ENCODE assay signal across 29 mouse cellular contexts in genomic region chr1:190953009-190953408, GRCm38 (mm10). TPM values are rescaled to one million over a fixed set of nuclear protein-coding genes. Genes with fewer than 3 reads are reported as not detected.
DNase-seq lines count a peak whose midpoint lies in the region; ATAC-seq and TF ChIP-seq lines count a peak whose summit lies in the region.
"Had no signal": no experiment of that assay in that cellular context is flagged by ENCODE, and none has a peak within 500 bp of the region (broad histone marks: within the 10 kb centered on the region; RNA-seq: fewer than 3 reads in every experiment).

No protein-coding gene starts in this region.

- TF ChIP-seq POLR2A in heart, adult 2 months (IDR thresholded peaks at IDR 0.05; ENCODE audit: insufficient read depth, low read depth, low read length) = no peak
- no peak for TF ChIP-seq POLR2A in limb, embryonic 14.5 days (IDR thresholded peaks at IDR 0.05; ENCODE audit: borderline replicate concordance, extremely low read depth, insufficient read depth, insufficient read length)

- no peak overlapping the region for H3K27ac ChIP-seq in embryonic facial prominence, embryonic 11.5 days (replicated peaks; ENCODE audit: low read depth, low read length)
- no peak overlapping the region for H3K27ac ChIP-seq in embryonic facial prominence, embryonic 10.5 days (replicated peaks)
- H3K27ac ChIP-seq in heart, embryonic 14.5 days (replicated peaks in 1 of 2; ENCODE audit: control insufficient read depth in 1 of 2, insufficient read depth in 1 of 2, low read depth in 2 of 2, low read length in 2 of 2) = peak overlapping the region; percentile 85 to 87
- H3K27ac ChIP-seq in heart, adult 2 months = no peak overlapping the region
- H3K27ac ChIP-seq in limb, embryonic 13.5 days = no peak overlapping the region
- no peak overlapping the region for H3K27ac ChIP-seq in limb, embryonic 10.5 days
- no peak overlapping the region for H3K27ac ChIP-seq in limb, embryonic 14.5 days (replicated peaks; ENCODE audit: low read depth, low read length)
- H3K27ac ChIP-seq: hindbrain, embryonic 10.5 days; hindbrain, embryonic 15.5 days; intestine, embryonic 15.5 days; kidney, postnatal 0 days; liver, embryonic 15.5 days; stomach, embryonic 15.5 days had no signal

- TF ChIP-seq EP300 in heart, adult 2 months (IDR thresholded peaks at IDR 0.05; ENCODE audit: insufficient read depth, low read depth, low read length) = no peak

- H3K9me3 ChIP-seq in embryonic facial prominence, embryonic 11.5 days (replicated peaks; ENCODE audit: control insufficient read depth, low read length) = no peaks in the 10 kb centered on the region
- no peaks in the 10 kb centered on the region for H3K9me3 ChIP-seq in embryonic facial prominence, embryonic 10.5 days
- H3K9me3 ChIP-seq in heart, embryonic 14.5 days (ENCODE audit: control insufficient read depth, low read length) = no peaks in the 10 kb centered on the region
- no peaks in the 10 kb centered on the region for H3K9me3 ChIP-seq in limb, embryonic 13.5 days
- H3K9me3 ChIP-seq in limb, embryonic 10.5 days (replicated peaks) = no peaks in the 10 kb centered on the region
- H3K9me3 ChIP-seq in limb, embryonic 14.5 days (ENCODE audit: control insufficient read depth, low read length) = no peaks in the 10 kb centered on the region
- H3K9me3 ChIP-seq: hindbrain, embryonic 10.5 days; hindbrain, embryonic 15.5 days; intestine, embryonic 15.5 days; liver, embryonic 15.5 days; stomach, embryonic 15.5 days had no signal

- no peak for TF ChIP-seq CTCF in heart, adult 2 months (IDR thresholded peaks at IDR 0.05)

- no peak for ATAC-seq in embryonic facial prominence, embryonic 11.5 days (replicated peaks; ENCODE audit: insufficient number of reproducible peaks, low FRiP score, low TSS enrichment, low read depth)
- ATAC-seq in heart, embryonic 14.5 days (ENCODE audit: insufficient number of reproducible peaks, insufficient read depth, low FRiP score, low read depth) = peak; percentile 73
- ATAC-seq in limb, embryonic 13.5 days (ENCODE audit: low FRiP score, low read depth) = peak; percentile 67; the same call in 1 of the 2 replicates
- ATAC-seq in limb, embryonic 14.5 days (ENCODE audit: low FRiP score, low read depth) = peak; percentile 78; the same call in 1 of the 2 replicates
- ATAC-seq in erythroblast, adult 5-6 weeks (replicated peaks; ENCODE audit: low FRiP score, poor library complexity, severe bottlenecking) = no peak
- ATAC-seq: activated CD4-positive, CD25-positive, alpha-beta regulatory T cell, adult 4 months; forebrain, embryonic 16.5 days; intestine, embryonic 15.5 days; midbrain, embryonic 16.5 days had no signal

- intact Hi-C loops in heart, adult 2 months (cut with DNase I) = no loop called here

- no peaks in the 10 kb centered on the region for H3K27me3 ChIP-seq in embryonic facial prominence, embryonic 11.5 days (ENCODE audit: control insufficient read depth, insufficient read depth, low read length)
- H3K27me3 ChIP-seq in embryonic facial prominence, embryonic 10.5 days (replicated peaks; ENCODE audit: low read depth, poor library complexity, severe bottlenecking) = no peaks in the 10 kb centered on the region
- H3K27me3 ChIP-seq in heart, embryonic 14.5 days (ENCODE audit: control insufficient read depth, insufficient read depth, low read length) = no peaks in the 10 kb centered on the region
- H3K27me3 ChIP-seq in heart, adult 2 months (ENCODE audit: control insufficient read depth, insufficient read depth, low read length) = no peaks in the 10 kb centered on the region
- H3K27me3 ChIP-seq in limb, embryonic 13.5 days = no peaks in the 10 kb centered on the region
- no peaks in the 10 kb centered on the region for H3K27me3 ChIP-seq in limb, embryonic 10.5 days (ENCODE audit: low read depth, poor library complexity, severe bottlenecking)
- no peaks in the 10 kb centered on the region for H3K27me3 ChIP-seq in limb, embryonic 14.5 days (ENCODE audit: control insufficient read depth, insufficient read depth, low read length)
- H3K27me3 ChIP-seq: CH12.LX; hindbrain, embryonic 15.5 days; intestine, embryonic 15.5 days; liver, embryonic 15.5 days; stomach, embryonic 15.5 days had no signal

- no peaks in the 10 kb centered on the region for H3K4me1 ChIP-seq in embryonic facial prominence, embryonic 11.5 days (ENCODE audit: control insufficient read depth, insufficient read depth, low read length)
- H3K4me1 ChIP-seq in embryonic facial prominence, embryonic 10.5 days = no peaks in the 10 kb centered on the region
- peaks cover 31 to 35% of the 10 kb centered on the region in 2 experiments for H3K4me1 ChIP-seq in heart, embryonic 14.5 days (ENCODE audit: control insufficient read depth in 2 of 2, insufficient read depth in 2 of 2, low read length in 2 of 2)
- no peaks in the 10 kb centered on the region for H3K4me1 ChIP-seq in heart, adult 2 months (ENCODE audit: control insufficient read depth, insufficient read depth, low read length)
- no peaks in the 10 kb centered on the region for H3K4me1 ChIP-seq in limb, embryonic 13.5 days
- H3K4me1 ChIP-seq in limb, embryonic 10.5 days = no peaks in the 10 kb centered on the region
- no peaks in the 10 kb centered on the region for H3K4me1 ChIP-seq in limb, embryonic 14.5 days (ENCODE audit: control insufficient read depth, insufficient read depth, low read length)
- H3K4me1 ChIP-seq: hindbrain, embryonic 10.5 days; hindbrain, embryonic 15.5 days; intestine, embryonic 15.5 days; stomach, embryonic 15.5 days had no signal

- 64% methylated on average over 3 of the region's 3 CpGs for WGBS in embryonic facial prominence, embryonic 11.5 days
- 63% methylated on average over 3 of the region's 3 CpGs for WGBS in embryonic facial prominence, embryonic 10.5 days
- WGBS in heart, embryonic 14.5 days = 28% methylated on average over 3 of the region's 3 CpGs
- 42% methylated on average over 3 of the region's 3 CpGs for WGBS in heart, adult 2 months
- WGBS in limb, embryonic 13.5 days = 58% methylated on average over 3 of the region's 3 CpGs
- 78% methylated on average over 3 of the region's 3 CpGs for WGBS in limb, embryonic 10.5 days
- 46% methylated on average over 3 of the region's 3 CpGs for WGBS in limb, embryonic 14.5 days

- no peaks in the 10 kb centered on the region for H3K79me2 ChIP-seq in heart, adult 2 months (replicated peaks; ENCODE audit: control insufficient read depth, insufficient read depth, low read length)

- H3K4me3 ChIP-seq in embryonic facial prominence, embryonic 11.5 days (ENCODE audit: low read depth, low read length) = no peak overlapping the region
- no peak overlapping the region for H3K4me3 ChIP-seq in embryonic facial prominence, embryonic 10.5 days
- H3K4me3 ChIP-seq in heart, embryonic 14.5 days (ENCODE audit: control insufficient read depth in 1 of 2, insufficient read depth in 1 of 2, low read depth in 1 of 2, low read length in 2 of 2) = no peak overlapping the region
- H3K4me3 ChIP-seq in heart, adult 2 months = no peak overlapping the region
- no peak overlapping the region for H3K4me3 ChIP-seq in limb, embryonic 13.5 days
- no peak overlapping the region for H3K4me3 ChIP-seq in limb, embryonic 10.5 days
- no peak overlapping the region for H3K4me3 ChIP-seq in limb, embryonic 14.5 days (replicated peaks; ENCODE audit: low read length)
- H3K4me3 ChIP-seq: erythroblast, embryonic 14.5 days; hindbrain, embryonic 10.5 days; hindbrain, embryonic 15.5 days; intestine, embryonic 15.5 days; liver, embryonic 15.5 days; stomach, embryonic 15.5 days had no signal

- DNase-seq in embryonic facial prominence, embryonic 11.5 days (ENCODE audit: low spot score) = peak; percentile 12
- DNase-seq in embryonic facial prominence, embryonic 10.5 days (ENCODE audit: low spot score) = no peak
- DNase-seq in heart, adult 2 months = no peak
- no peak for DNase-seq in limb, embryonic 10.5 days (ENCODE audit: low spot score)
- peak; percentile 54 for DNase-seq in limb, embryonic 14.5 days (ENCODE audit: low spot score)
- DNase-seq: adrenal gland, postnatal 10 days; cerebellum, adult 8-10 months; cerebellum, postnatal 36 days; kidney, adult 8-10 months; kidney, postnatal 4 days; lung, embryonic 14.5 days; lung, postnatal 14 days; right cerebral cortex, postnatal 25 days; thymus, postnatal 14 days had no signal

- no peak overlapping the region for H3K4me2 ChIP-seq in embryonic facial prominence, embryonic 11.5 days (ENCODE audit: low read depth, low read length)
- H3K4me2 ChIP-seq in heart, embryonic 14.5 days (ENCODE audit: low read length) = peak overlapping the region; percentile 23; the same call in 1 of the 2 replicates
- H3K4me2 ChIP-seq in limb, embryonic 13.5 days (replicated peaks) = no peak overlapping the region
- no peak overlapping the region for H3K4me2 ChIP-seq in limb, embryonic 14.5 days (replicated peaks; ENCODE audit: low read depth, low read length, severe bottlenecking)
- H3K4me2 ChIP-seq: hindbrain, embryonic 15.5 days; intestine, embryonic 15.5 days; liver, embryonic 15.5 days; lung, embryonic 14.5 days; stomach, embryonic 15.5 days had no signal

- peaks cover 4% of the 10 kb centered on the region for H3K36me3 ChIP-seq in embryonic facial prominence, embryonic 11.5 days (replicated peaks; ENCODE audit: control insufficient read depth, insufficient read depth, low read depth, low read length)
- H3K36me3 ChIP-seq in embryonic facial prominence, embryonic 10.5 days (replicated peaks) = peaks cover 100% of the 10 kb centered on the region
- H3K36me3 ChIP-seq in heart, embryonic 14.5 days (ENCODE audit: control insufficient read depth, insufficient read depth, low read length) = peaks cover 91% of the 10 kb centered on the region
- no peaks in the 10 kb centered on the region for H3K36me3 ChIP-seq in heart, adult 2 months (ENCODE audit: control insufficient read depth, insufficient read depth, low read length)
- peaks cover 99% of the 10 kb centered on the region for H3K36me3 ChIP-seq in limb, embryonic 13.5 days
- peaks cover 100% of the 10 kb centered on the region for H3K36me3 ChIP-seq in limb, embryonic 10.5 days
- H3K36me3 ChIP-seq in limb, embryonic 14.5 days (ENCODE audit: control insufficient read depth, insufficient read depth, low read length) = peaks cover 98% of the 10 kb centered on the region
- H3K36me3 ChIP-seq: liver, embryonic 15.5 days had no signal

- H3K9ac ChIP-seq in embryonic facial prominence, embryonic 11.5 days (replicated peaks; ENCODE audit: low read length) = no peak overlapping the region
- peak overlapping the region; percentile 35 for H3K9ac ChIP-seq in heart, embryonic 14.5 days (ENCODE audit: low read length)
- no peak overlapping the region for H3K9ac ChIP-seq in heart, adult 2 months (ENCODE audit: low read depth, low read length)
- no peak overlapping the region for H3K9ac ChIP-seq in limb, embryonic 13.5 days
- H3K9ac ChIP-seq in limb, embryonic 14.5 days (ENCODE audit: low read depth, low read length, severe bottlenecking) = no peak overlapping the region
- H3K9ac ChIP-seq: hindbrain, embryonic 15.5 days; intestine, embryonic 15.5 days; liver, embryonic 15.5 days; lung, embryonic 14.5 days; stomach, embryonic 15.5 days had no signal

RNA-seq across cellular contexts. Expression of gene Vash2, which starts 26.1 kb away (rescaled TPM):
- 80.6 and 88.3 TPM in 2 replicates for polyA plus RNA-seq in embryonic facial prominence, embryonic 11.5 days (2014; fragmentation: Nextera tagmentation; extraction: Ambion mirVana)
- 52.7 and 56.7 TPM in 2 replicates for polyA plus RNA-seq in embryonic facial prominence, embryonic 10.5 days (2016; fragmentation: Nextera tagmentation; extraction: Ambion mirVana)
- polyA plus RNA-seq in heart, embryonic 14.5 days (2014; fragmentation: Nextera tagmentation; extraction: Ambion mirVana) = 60.7 and 63.4 TPM in 2 replicates
- under 1 TPM; 0.31 to 0.41 TPM for total RNA-seq in heart, adult 2 months (2021)
- polyA plus RNA-seq in heart, adult 2 months (2012; rRNA removed) = 0.27 and 0.50 TPM in 2 replicates
- polyA plus RNA-seq in limb, embryonic 13.5 days (2015; fragmentation: Nextera tagmentation; extraction: Ambion mirVana) = 64.4 and 72.7 TPM in 2 replicates
- 56.3 and 64.0 TPM in 2 replicates for polyA plus RNA-seq in limb, embryonic 10.5 days (2016; fragmentation: Nextera tagmentation; extraction: Ambion mirVana)
- 39.7 and 40.1 TPM in 2 replicates for polyA plus RNA-seq in limb, embryonic 14.5 days (2012; rRNA removed)
- polyA plus RNA-seq in limb, embryonic 14.5 days (2014; fragmentation: Nextera tagmentation; extraction: Ambion mirVana) = 64.7 and 66.9 TPM in 2 replicates
- not detected in 2 replicates for total RNA-seq in erythroblast, adult 5-6 weeks (2015; ENCODE audit: low replicate concordance)
- 0.42 TPM in 1 of 2 replicates, not detected in the other for total RNA-seq in erythroblast, adult 5-6 weeks (2017; ENCODE audit: low replicate concordance)
- polyA plus RNA-seq: liver, adult 2 months had no signal

RNA-seq across cellular contexts. Expression of gene Angel2, which starts 28.1 kb away (rescaled TPM):
- 53.6 and 57.7 TPM in 2 replicates for polyA plus RNA-seq in embryonic facial prominence, embryonic 11.5 days (2014; fragmentation: Nextera tagmentation; extraction: Ambion mirVana)
- 50.4 and 55.3 TPM in 2 replicates for polyA plus RNA-seq in embryonic facial prominence, embryonic 10.5 days (2016; fragmentation: Nextera tagmentation; extraction: Ambion mirVana)
- 28.6 and 35.4 TPM in 2 replicates for polyA plus RNA-seq in heart, embryonic 14.5 days (2014; fragmentation: Nextera tagmentation; extraction: Ambion mirVana)
- total RNA-seq in heart, adult 2 months (2021) = 10 to 100 TPM; 27.7 to 28.0 TPM
- 18.5 and 23.8 TPM in 2 replicates for polyA plus RNA-seq in heart, adult 2 months (2012; rRNA removed)
- polyA plus RNA-seq in limb, embryonic 13.5 days (2015; fragmentation: Nextera tagmentation; extraction: Ambion mirVana) = 55.1 and 55.3 TPM in 2 replicates
- 51.3 and 55.0 TPM in 2 replicates for polyA plus RNA-seq in limb, embryonic 10.5 days (2016; fragmentation: Nextera tagmentation; extraction: Ambion mirVana)
- 47.2 and 48.8 TPM in 2 replicates for polyA plus RNA-seq in limb, embryonic 14.5 days (2012; rRNA removed)
- polyA plus RNA-seq in limb, embryonic 14.5 days (2014; fragmentation: Nextera tagmentation; extraction: Ambion mirVana) = 44.9 and 47.6 TPM in 2 replicates
- total RNA-seq in erythroblast, adult 5-6 weeks (2015; ENCODE audit: low replicate concordance) = 4.2 and 12.1 TPM in 2 replicates
- total RNA-seq in erythroblast, adult 5-6 weeks (2017; ENCODE audit: low replicate concordance) = 8.9 and 12.6 TPM in 2 replicates

RNA-seq across cellular contexts. Expression of gene Rps6kc1, which starts 41.4 kb away (rescaled TPM):
- polyA plus RNA-seq in embryonic facial prominence, embryonic 11.5 days (2014; fragmentation: Nextera tagmentation; extraction: Ambion mirVana) = 15.0 and 17.6 TPM in 2 replicates
- polyA plus RNA-seq in embryonic facial prominence, embryonic 10.5 days (2016; fragmentation: Nextera tagmentation; extraction: Ambion mirVana) = 14.6 and 16.9 TPM in 2 replicates
- polyA plus RNA-seq in heart, embryonic 14.5 days (2014; fragmentation: Nextera tagmentation; extraction: Ambion mirVana) = 10.7 and 10.8 TPM in 2 replicates
- 10 to 100 TPM; 15.6 to 18.9 TPM for total RNA-seq in heart, adult 2 months (2021)
- polyA plus RNA-seq in heart, adult 2 months (2012; rRNA removed) = 6.9 and 9.3 TPM in 2 replicates
- 17.2 and 17.3 TPM in 2 replicates for polyA plus RNA-seq in limb, embryonic 13.5 days (2015; fragmentation: Nextera tagmentation; extraction: Ambion mirVana)
- 13.0 and 16.3 TPM in 2 replicates for polyA plus RNA-seq in limb, embryonic 10.5 days (2016; fragmentation: Nextera tagmentation; extraction: Ambion mirVana)
- 14.7 and 16.6 TPM in 2 replicates for polyA plus RNA-seq in limb, embryonic 14.5 days (2012; rRNA removed)
- 17.4 and 19.4 TPM in 2 replicates for polyA plus RNA-seq in limb, embryonic 14.5 days (2014; fragmentation: Nextera tagmentation; extraction: Ambion mirVana)
- 0.19 and 4.0 TPM in 2 replicates for total RNA-seq in erythroblast, adult 5-6 weeks (2015; ENCODE audit: low replicate concordance)
- total RNA-seq in erythroblast, adult 5-6 weeks (2017; ENCODE audit: low replicate concordance) = 4.2 and 4.6 TPM in 2 replicates

Comparison
In these comparisons a context has a peak if more than half of its experiments do, and no peak if none do; other contexts are left out.
1. DNase-seq: peak in embryonic facial prominence, embryonic 11.5 days (single experiment) and limb, embryonic 14.5 days (single experiment); none in embryonic facial prominence, embryonic 10.5 days (single experiment), heart, adult 2 months (0 of 2) and limb, embryonic 10.5 days (single experiment).
2. H3K27ac ChIP-seq: peak in heart, embryonic 14.5 days (2 of 2); none in embryonic facial prominence, embryonic 11.5 days (single experiment), embryonic facial prominence, embryonic 10.5 days (single experiment), heart, adult 2 months (single experiment), limb, embryonic 13.5 days (single experiment), limb, embryonic 10.5 days (single experiment) and limb, embryonic 14.5 days (single experiment).
3. RNA of gene Vash2, which starts 26.1 kb away (polyA plus RNA-seq): 80.6 to 88.3 TPM in embryonic facial prominence, embryonic 11.5 days, 64.4 to 72.7 TPM in limb, embryonic 13.5 days, 39.7 to 66.9 TPM in limb, embryonic 14.5 days, 56.3 to 64.0 TPM in limb, embryonic 10.5 days, 60.7 to 63.4 TPM in heart, embryonic 14.5 days and 52.7 to 56.7 TPM in embryonic facial prominence, embryonic 10.5 days; 0.27 to 0.50 TPM in heart, adult 2 months; every median in the first group is over 10 times any median in the second.
4. ATAC-seq: peak in heart, embryonic 14.5 days (single experiment), limb, embryonic 13.5 days (single experiment) and limb, embryonic 14.5 days (single experiment); none in embryonic facial prominence, embryonic 11.5 days (single experiment) and erythroblast, adult 5-6 weeks (single experiment).